Mouse (Mus musculus) gastrocnemius, adult 18-20 months (tissue): ENCODE results near the gene Cd164. TPM values are rescaled to one million over a fixed set of nuclear protein-coding genes. Genes with fewer than 3 reads are reported as not detected.
A peak's percentile ranks its signal among the peaks of the same experiment; 100 is the strongest.

ENCODE experiments used
- DNase-seq: peaks from one replicate; pipeline ENCODE4 v3.0.0; 2021; ENCODE audit warnings: low spot score
- long read RNA-seq, 2 experiments: library from polyadenylated mRNA; stranded (forward); transcript quantifications; one replicate each; pipeline ENCODE4 v2.0.0; 2021
- total RNA-seq, 2 experiments: library from RNA; stranded (reverse); gene quantifications; 2 replicates each; pipeline ENCODE4 v1.2.3; 2021

Gene Cd164
- total RNA-seq = 100 to 1,000 TPM; 145 to 153 TPM
- long read RNA-seq, experiment 1, transcript Cd164-201 (6 exons, 2,922 nt) = major isoform, 126 of 132 reads
- long read RNA-seq, experiment 1, partial matches to known transcripts = 0 of 132 reads
- long read RNA-seq, experiment 1, other reads (novel, unspliced or antisense) = 6 of 132 reads
- long read RNA-seq, experiment 2, transcript Cd164-201 (6 exons, 2,922 nt) = major isoform, 94 of 101 reads
- long read RNA-seq, experiment 2, partial matches to known transcripts = 0 of 101 reads
- long read RNA-seq, experiment 2, other reads (novel, unspliced or antisense) = 7 of 101 reads

DNA sequence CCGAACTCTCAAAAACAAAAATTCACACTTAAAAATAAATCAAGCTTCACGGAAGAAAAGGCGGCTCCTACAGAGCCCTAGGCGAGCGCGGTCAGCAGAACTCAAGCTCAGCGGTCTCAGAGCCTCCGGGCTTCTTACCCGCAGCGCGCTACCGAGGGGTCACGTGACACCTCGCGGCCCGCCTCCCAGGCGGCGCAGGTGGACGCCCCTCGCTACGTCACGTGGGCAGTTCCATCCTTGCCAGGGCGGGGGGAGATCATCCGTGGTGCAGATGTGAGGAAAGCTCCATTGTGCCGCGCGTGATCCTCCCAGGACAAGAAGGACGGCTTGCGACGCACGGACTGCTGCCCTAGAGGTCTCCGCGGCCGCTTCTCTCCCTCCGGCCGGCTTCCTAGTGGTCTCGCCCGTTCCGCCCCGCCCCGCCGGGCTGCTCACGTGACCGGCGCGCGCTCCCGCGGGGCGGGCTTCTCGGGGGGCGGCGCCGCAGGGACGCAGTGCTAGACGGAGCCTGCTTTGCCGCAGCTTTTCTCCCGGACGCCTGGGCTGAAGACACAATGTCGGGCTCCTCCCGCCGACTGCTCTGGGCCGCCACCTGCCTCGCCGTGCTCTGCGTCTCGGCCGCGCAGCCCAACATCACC lies at the start of gene Cd164:
Gene Cd164 (plus strand): TSS at position 434 of the 638 bp plus-strand sequence.
- DNase-seq = peak; percentile 90

DNA sequence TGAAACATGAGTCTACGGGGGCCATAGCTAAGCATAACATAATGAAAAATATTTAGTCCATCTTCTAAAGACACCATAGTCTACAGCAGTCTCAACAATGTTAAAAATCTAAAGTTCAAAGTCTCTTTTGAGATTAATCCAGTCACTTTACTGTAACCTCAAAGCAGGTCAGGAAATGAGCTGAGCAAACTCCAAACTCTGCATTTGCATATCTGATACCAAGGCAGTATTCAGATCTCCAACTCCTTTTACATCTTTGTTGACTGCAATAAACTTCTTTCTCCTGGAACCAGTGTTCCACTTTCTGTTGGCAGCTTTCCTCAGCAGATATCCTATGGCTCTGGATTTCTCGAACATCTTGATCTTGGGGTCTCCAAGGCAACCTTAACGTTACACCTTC lies 48.5 kb upstream of the Cd164 start:
- DNase-seq = no peak

- DNase-seq = no peak
Observed at GRCm38 (mm10) chr10:41472534-41472933, 46.7 kb upstream of the Cd164 start.

DNA sequence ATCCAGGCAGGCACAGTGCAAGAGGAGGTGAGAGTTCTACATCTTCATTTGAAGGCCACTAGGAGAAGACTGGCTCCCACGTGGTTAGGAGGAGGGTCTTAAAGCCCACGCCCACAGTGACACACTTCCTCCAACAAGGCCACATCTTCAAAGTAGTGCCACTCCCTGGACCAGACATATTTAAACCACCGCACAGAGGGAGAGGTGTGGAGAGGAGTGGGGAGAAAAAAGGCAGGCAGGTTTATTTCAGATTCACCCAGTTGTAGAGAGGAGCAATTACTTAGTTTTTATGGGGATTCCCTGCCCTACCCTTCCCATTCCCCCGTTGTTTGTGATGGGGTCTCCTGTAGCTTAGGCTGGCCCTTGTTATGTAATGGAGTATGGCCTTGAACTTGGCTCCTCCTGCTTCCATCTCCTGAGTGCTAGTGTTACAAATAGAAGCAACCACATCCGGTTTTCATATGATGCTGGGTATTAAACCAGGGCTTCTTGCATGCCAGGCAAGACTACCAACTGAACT lies 46.2 kb upstream of the Cd164 start:
- no peak for DNase-seq

GRCm38 (mm10) chr10:41473782-41474468 lies 45.3 kb upstream of the Cd164 start:
- no peak for DNase-seq

DNA sequence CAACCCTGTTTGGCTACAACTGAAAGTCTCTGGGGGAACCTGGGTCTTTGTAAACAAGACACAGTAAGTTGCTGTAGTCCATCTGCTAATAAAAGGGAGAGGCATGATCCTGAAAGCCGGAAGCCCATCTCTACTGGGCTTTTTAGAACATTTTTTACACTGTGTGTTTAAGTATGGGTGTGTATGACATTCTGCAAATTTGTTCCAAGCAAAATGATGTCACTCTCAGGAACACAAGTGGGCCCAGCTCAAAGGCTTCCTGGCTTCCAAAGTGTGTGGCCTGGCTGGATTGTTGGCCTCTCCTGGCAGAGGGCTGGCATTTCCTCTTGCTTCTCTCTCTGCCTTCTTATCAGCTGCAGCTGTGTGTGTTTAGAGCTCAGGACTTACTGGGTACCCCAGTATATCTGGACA lies 44.2 kb upstream of the Cd164 start:
- DNase-seq = peak; percentile 27

DNA sequence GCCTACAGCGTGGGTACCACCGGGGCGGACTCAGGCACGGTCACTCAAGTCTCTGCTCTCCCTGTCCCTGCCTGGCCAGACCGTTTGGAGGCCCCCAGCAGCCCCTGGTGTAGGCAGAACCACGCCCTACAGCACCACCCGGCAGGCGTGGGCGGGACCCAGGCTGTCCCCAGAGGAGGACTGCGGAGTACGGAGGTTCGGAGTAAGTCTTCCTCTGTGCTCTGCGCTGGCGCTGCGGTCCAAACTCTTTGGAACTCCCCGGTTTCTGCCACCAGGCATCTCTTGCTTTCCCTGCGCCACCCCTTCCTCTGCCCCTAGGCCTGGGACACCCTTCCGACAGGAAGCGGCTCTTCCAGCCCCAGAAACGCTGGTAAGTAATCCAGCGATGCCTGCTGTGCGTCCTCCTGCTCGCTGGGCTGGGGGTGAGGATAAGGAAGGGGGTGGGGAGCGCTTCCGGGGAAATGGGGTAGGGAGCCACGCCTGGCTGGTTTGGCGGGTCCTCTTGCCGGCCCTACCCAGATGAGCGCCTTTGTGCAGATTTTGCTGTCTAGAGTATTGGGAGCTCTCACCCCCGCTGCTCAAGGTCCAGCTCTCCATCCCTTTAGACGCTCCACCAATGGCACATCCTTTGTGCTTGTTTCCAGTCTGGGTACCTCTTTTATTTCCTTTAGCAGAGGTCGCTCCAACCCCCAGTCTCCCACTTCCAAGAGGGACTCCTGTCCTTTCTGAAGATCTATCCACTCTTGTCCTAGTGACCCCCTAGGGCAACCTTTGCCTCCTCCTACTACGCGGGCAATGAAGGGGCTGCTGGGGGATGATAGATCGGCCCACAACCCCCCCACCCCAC lies 42.8 kb upstream of the Cd164 start, which contains the start of gene Mical1:
Gene Mical1 (plus strand): TSS at position 144 of the 847 bp plus-strand sequence.
- peak; percentile 69 for DNase-seq

- DNase-seq = no peak
Observed at GRCm38 (mm10) chr10:41477018-41477277, 42.3 kb upstream of the Cd164 start.

DNA sequence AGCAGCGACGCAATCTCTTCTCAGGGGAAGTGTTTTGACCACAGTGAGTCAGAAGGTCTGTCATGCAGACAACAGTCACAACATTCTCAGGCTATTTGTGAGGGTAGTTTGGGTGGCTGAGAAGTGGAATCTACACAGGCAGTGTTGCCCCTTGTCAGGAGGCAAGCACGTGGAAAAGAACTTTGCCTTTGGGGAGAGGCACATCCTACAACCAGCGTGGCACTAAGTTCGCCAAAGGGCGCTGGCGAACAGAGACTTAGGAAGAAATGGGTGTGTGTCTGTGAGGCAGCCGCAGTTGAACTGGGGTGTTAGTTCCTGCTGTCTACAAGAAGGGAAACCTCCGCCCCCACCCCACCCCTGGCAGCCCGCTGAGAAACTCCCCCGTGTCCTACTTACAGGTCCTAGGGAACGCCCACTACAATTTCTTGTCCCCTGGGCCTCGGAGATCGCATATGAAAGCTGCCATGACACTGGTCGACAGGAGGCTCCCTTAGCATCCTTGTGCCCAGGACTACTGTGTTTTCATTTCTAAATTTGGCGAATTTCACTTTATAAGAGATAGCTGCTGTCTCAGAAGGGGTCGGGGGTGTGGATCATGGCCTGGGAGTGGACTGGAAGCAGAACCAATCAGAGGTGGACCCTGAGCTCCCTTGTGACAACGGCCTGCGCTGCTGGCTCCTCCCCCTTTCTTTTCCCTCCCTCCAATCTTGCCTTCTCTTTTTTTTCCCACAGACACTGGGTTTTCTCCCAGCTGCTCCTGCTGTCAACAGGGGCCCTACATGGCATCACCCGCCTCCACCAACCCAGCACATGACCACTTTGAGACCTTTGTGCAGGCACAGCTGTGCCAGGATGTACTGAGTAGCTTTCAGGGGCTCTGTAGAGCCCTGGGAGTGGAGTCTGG lies 41.7 kb upstream of the Cd164 start:
- DNase-seq = peak; percentile 81

- no peak for DNase-seq
Observed at GRCm38 (mm10) chr10:41479961-41480360, 39.3 kb upstream of the Cd164 start.

DNA sequence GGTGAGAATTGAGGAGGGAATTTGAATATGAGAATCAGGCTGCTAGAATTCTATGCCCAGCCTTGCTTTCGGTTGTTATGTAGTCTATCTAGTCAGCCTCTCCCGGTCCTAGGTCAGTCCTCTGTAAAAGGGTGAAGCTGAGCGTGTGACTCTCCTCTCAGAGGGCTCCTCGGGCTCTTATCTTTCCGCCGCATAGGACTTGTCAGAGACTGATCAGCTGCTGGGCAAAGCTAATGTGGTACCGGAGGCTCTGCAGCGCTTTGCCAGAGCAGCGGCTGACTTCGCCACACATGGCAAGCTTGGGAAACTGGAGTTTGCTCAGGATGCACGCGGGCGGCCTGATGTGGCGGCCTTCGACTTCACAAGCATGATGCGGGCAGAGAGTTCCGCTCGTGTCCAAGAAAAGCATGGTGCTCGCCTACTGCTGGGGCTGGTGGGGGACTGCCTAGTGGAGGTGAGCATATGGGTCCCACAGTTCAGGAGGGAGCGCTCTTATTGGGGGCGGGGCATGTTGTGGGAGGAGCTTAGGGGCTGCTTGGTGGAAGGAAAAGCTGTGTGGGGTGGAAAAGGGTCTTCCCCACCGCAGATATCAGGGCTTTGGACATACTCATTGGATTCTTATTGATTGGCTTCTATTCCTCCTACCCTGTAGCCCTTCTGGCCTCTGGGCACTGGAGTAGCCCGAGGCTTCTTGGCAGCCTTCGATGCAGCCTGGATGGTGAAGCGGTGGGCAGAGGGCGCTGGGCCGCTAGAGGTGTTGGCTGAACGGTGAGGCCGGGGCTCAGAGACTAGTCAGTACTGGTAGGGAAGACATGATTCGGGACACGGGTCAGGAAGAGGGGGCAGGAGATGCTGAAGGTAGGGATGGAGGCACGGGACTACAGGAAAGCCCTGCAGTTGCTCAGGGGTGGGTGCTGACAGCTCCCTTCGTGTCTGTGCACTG lies 38.0 kb upstream of the Cd164 start:
- no peak for DNase-seq

DNA sequence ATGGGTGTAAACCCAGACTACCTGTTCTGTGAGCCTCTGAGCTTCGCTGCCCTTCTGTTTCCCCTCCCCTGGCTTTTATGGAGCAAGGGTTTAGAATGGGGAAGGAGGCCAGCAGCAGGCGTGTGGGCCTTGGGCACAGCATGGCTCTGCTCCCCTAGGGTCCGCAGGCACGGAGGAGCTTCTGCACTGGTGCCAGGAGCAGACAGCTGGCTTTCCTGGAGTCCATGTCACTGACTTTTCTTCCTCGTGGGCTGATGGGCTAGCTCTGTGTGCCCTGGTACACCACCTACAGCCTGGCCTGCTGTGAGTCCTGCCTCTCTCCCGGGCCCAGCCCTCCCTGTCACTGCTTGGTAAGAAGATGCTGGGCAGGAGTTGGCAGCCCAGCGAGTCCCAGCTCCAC lies 36.8 kb upstream of the Cd164 start:
- no peak for DNase-seq

- DNase-seq = no peak
Observed at GRCm38 (mm10) chr10:41485778-41486177, 33.4 kb upstream of the Cd164 start.

- no peak for DNase-seq
Observed at GRCm38 (mm10) chr10:41486506-41487170, 32.6 kb upstream of the Cd164 start.

DNA sequence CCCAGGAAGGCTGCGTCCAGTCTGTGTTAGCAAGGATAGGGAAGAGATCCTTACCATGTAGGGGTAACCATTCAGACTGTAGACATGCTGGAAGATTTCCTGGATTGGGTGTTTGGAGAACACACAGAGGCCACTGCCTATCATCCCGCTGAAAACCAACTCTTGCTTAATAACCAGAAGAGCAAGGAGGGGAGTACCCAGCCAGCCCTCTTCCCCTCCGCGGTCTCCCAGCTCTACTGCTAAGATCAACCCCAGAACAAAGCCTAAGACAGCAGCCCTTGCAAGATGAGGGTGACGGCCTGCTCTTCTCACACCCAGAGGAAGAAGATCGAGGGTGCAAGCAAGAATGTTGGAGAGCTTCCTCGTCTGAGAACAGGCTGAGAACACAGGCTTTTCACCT lies 30.3 kb upstream of the Cd164 start:
- no peak for DNase-seq

DNA sequence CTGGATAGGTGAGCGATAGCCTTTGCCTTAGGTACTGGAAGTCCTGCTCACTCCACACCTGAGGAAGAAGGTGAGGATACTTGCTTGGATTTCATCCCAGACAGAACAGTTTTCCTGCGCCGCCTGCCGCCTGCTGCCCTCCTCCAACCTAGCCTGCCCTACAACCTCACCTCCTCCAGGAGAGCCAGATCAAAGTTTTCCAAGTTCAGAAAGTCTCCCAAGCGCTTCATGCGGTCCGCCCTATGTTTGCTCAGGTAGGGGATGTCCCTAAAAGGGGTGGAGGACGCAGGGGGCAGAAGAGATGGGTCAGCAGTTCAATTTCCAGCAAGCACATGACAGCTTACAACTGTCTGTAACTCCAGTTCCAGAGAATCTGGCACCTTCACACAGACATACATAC lies 29.9 kb upstream of the Cd164 start:
- no peak for DNase-seq

DNA sequence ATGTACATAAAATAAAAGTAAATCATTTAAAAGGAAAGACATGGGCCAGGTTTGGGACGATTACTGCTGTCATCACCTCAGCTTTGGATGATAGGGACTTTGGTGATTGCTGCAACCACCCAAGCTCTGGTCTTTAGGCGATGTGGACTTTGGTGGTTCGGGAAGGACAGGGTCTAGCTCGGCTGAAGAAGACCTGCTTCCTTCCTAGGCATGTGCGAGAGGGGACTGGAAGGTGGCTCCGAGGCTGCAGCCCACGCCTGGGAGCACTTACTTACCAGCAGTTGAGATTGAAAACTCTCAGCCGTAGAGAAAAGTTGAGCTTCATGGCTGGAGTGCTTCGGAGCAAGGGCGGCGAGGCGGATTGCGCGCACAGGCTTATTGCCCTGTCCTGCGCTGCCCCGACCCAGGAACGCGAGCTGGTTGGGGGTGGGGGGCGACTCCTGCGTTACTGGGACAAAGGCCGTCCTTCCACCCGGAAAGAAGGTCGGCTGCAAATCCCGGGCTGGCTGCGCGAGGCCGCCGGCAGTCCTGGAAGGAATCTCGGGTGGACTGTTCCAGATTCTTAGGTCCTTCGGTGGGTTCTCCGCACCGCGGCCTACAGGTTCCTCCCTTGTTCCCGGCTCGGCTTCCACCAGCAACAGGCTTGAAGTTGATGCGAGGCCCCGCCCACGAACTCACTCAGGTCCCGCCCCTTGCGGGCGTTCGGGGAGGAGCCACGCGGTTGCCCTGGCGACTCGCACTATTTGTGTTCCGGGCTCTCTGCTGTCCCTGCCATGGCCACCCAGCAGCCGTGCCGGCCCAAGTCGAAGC lies 29.3 kb upstream of the Cd164 start, which contains the start of the genes Smpd2 and Ppil6:
Gene Smpd2 (minus strand): TSS at position 662 of the 810 bp plus-strand sequence.
Gene Ppil6 (plus strand): TSS at position 732 of the 810 bp plus-strand sequence.
- DNase-seq = peak; percentile 97

- no peak for DNase-seq
Observed at GRCm38 (mm10) chr10:41490518-41490873, 28.7 kb upstream of the Cd164 start.
